33 mouse cellular contexts compared by ENCODE assay signal in the genomic region with DNA sequence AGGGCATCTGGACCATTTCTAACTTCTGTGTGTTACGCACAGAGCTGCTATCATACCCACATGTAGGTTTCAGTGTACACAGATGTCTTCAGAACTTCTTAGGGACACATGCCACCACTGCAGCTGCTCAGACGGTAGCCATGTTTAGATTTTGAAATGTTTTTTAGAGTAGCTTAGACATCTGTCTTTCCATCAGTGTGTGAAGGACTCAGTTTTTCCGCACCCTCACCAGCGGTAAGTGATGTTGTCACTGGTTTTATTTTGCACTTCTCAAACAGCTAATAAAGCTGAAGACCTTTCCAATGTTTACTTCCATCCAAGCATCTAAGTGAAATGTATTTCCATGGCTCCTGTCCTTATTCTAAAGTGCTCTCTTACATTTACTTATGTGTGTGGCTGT. TPM values are rescaled to one million over a fixed set of nuclear protein-coding genes. Genes with fewer than 3 reads are reported as not detected.
"Had no signal": no experiment of that assay in that cellular context is flagged by ENCODE, and none has a peak within 500 bp of the region (broad histone marks: within the 10 kb centered on the region; RNA-seq: fewer than 3 reads in every experiment).

No protein-coding gene starts in this region.

- ATAC-seq: forebrain, embryonic 13.5 days; forebrain, embryonic 14.5 days; forebrain, embryonic 15.5 days; forebrain, embryonic 16.5 days; forebrain, postnatal 0 days had no signal

- H3K4me2 ChIP-seq: embryonic facial prominence, embryonic 12.5 days; embryonic facial prominence, embryonic 13.5 days; embryonic facial prominence, embryonic 15.5 days; forebrain, embryonic 12.5 days; forebrain, embryonic 13.5 days; forebrain, embryonic 15.5 days had no signal

- H3K9ac ChIP-seq: embryonic facial prominence, embryonic 12.5 days; embryonic facial prominence, embryonic 13.5 days; embryonic facial prominence, embryonic 15.5 days; forebrain, embryonic 12.5 days; forebrain, embryonic 13.5 days; forebrain, embryonic 15.5 days; forebrain, postnatal 0 days had no signal

- H3K27ac ChIP-seq: embryonic facial prominence, embryonic 10.5 days; embryonic facial prominence, embryonic 12.5 days; embryonic facial prominence, embryonic 13.5 days; embryonic facial prominence, embryonic 15.5 days; forebrain, embryonic 10.5 days; forebrain, embryonic 12.5 days; forebrain, embryonic 13.5 days; forebrain, embryonic 15.5 days; gastrocnemius, adult 2 months; heart, adult 2 months had no signal

- H3K4me3 ChIP-seq: embryonic facial prominence, embryonic 10.5 days; embryonic facial prominence, embryonic 12.5 days; embryonic facial prominence, embryonic 13.5 days; embryonic facial prominence, embryonic 15.5 days; erythroblast, embryonic 14.5 days; forebrain, embryonic 10.5 days; forebrain, embryonic 12.5 days; forebrain, embryonic 13.5 days; forebrain, embryonic 15.5 days; gastrocnemius, adult 2 months; heart, adult 2 months had no signal

- H3K4me1 ChIP-seq: embryonic facial prominence, embryonic 10.5 days; embryonic facial prominence, embryonic 12.5 days; embryonic facial prominence, embryonic 13.5 days; embryonic facial prominence, embryonic 15.5 days; forebrain, embryonic 10.5 days; forebrain, embryonic 12.5 days; forebrain, embryonic 13.5 days; forebrain, embryonic 15.5 days had no signal

- H3K9me3 ChIP-seq: embryonic facial prominence, embryonic 10.5 days; embryonic facial prominence, embryonic 12.5 days; embryonic facial prominence, embryonic 13.5 days; embryonic facial prominence, embryonic 15.5 days; forebrain, embryonic 10.5 days; forebrain, embryonic 12.5 days; forebrain, embryonic 13.5 days; forebrain, embryonic 15.5 days had no signal

- DNase-seq: cerebellum, adult 9-10 months; cerebellum, adult 9-11 months; cerebellum, postnatal 10 days; cerebellum, postnatal 14 days; cerebellum, postnatal 25 days; cerebellum, postnatal 36 days; embryo, embryonic 11 days; forebrain, postnatal 0 days; gastrocnemius, adult 2 months; gastrocnemius, postnatal 10 days; gastrocnemius, postnatal 14 days; gastrocnemius, postnatal 25 days; gastrocnemius, postnatal 36 days; heart, adult 11 months; heart, adult 18-20 months; heart, adult 2 months had no signal

- H3K27me3 ChIP-seq: embryonic facial prominence, embryonic 12.5 days; embryonic facial prominence, embryonic 13.5 days; embryonic facial prominence, embryonic 15.5 days; forebrain, embryonic 12.5 days; forebrain, embryonic 13.5 days; forebrain, embryonic 15.5 days had no signal

RNA-seq across cellular contexts. Expression of a gene that starts 13.7 kb away (rescaled TPM):
- total RNA-seq: common myeloid progenitor, adult 5-6 weeks; gastrocnemius, postnatal 14 days; gastrocnemius, postnatal 25 days; gastrocnemius, postnatal 36 days had no signal
- polyA plus RNA-seq: erythroblast, embryonic 14.5 days had no signal

RNA-seq across cellular contexts. Expression of a gene that starts 29.4 kb away (rescaled TPM):
- polyA plus RNA-seq: erythroblast, embryonic 14.5 days had no signal

RNA-seq across cellular contexts. Expression of a gene that starts 33.6 kb away (rescaled TPM):
- total RNA-seq: common myeloid progenitor, adult 5-6 weeks; gastrocnemius, adult 18-20 months; gastrocnemius, adult 2 months; gastrocnemius, adult 8-10 months; gastrocnemius, postnatal 14 days; gastrocnemius, postnatal 25 days; gastrocnemius, postnatal 36 days; gastrocnemius, postnatal 4 days; granulocyte monocyte progenitor cell, adult 5-6 weeks; heart, adult 18-20 months; heart, adult 2 months; heart, adult 8-10 months had no signal
- polyA plus RNA-seq: embryonic facial prominence, embryonic 13.5 days; forebrain, embryonic 13.5 days; forebrain, embryonic 14.5 days had no signal
